Mouse (Mus musculus) lung, postnatal 0 days (tissue): ENCODE data around the gene Fabp1.
A peak's percentile ranks its signal among the peaks of the same experiment; 100 is the strongest.

Experiments used
- CTCF ChIP-seq: IDR thresholded peaks from 2 replicates; pipeline ENCODE4 v1.5.1; 2016; ENCODE audit warnings: antibody characterized with exemption, mild to moderate bottlenecking
- EP300 ChIP-seq: IDR thresholded peaks from 2 replicates; pipeline ENCODE4 v1.6.1; 2016; ENCODE audit warnings: antibody characterized with exemption, mild to moderate bottlenecking, control low read depth

- TF ChIP-seq CTCF, result peak; percentile 61
- TF ChIP-seq EP300, result no peak
Measured at GRCm38 (mm10) chr6:71156674-71157326, 42.8 kb upstream of the Fabp1 start.
